Mouse (Mus musculus): ENCODE results near the gene Tbp. TPM values are rescaled to one million over a fixed set of nuclear protein-coding genes. Genes with fewer than 3 reads are reported as not detected.

The Tbp gene
- polyA plus RNA-seq, 1 experiment = 5.7 TPM

- TF ChIP-seq GATA1 (IDR thresholded peaks at IDR 0.05; ENCODE audit: low read length) = no peak
Measured at GRCm38 (mm10) chr17:15526986-15527810, 27.5 kb downstream of the Tbp start, which contains the start of gene Pdcd2. Pdcd2 (minus strand) TSS chr17:15527301.

DNA sequence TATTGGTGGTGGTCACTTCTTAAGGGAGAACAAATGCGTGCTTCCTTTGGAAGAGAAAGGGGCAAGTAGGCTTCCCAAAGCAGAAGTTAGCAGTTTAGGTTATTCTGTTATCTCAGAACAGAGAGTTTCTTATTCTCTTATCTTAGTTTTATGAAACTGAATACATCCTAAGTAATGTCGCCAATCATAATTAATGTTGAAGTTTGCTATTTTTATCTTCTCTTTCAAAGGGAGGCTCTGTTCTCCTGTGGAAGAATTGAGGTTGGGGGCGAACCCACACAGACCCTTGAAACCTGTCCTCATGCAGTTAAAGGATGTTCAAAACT is 28.1 kb downstream of the Tbp start:
- no peak for TF ChIP-seq GATA1 (IDR thresholded peaks at IDR 0.05; ENCODE audit: low read length)

GRCm38 (mm10) chr17:15528887-15529286 is 29.2 kb downstream of the Tbp start:
- no peak for TF ChIP-seq GATA1 (IDR thresholded peaks at IDR 0.05; ENCODE audit: low read length)

- no peak for TF ChIP-seq GATA1 (IDR thresholded peaks at IDR 0.05; ENCODE audit: low read length)
Measured at GRCm38 (mm10) chr17:15530141-15530540, 30.5 kb downstream of the Tbp start.

DNA sequence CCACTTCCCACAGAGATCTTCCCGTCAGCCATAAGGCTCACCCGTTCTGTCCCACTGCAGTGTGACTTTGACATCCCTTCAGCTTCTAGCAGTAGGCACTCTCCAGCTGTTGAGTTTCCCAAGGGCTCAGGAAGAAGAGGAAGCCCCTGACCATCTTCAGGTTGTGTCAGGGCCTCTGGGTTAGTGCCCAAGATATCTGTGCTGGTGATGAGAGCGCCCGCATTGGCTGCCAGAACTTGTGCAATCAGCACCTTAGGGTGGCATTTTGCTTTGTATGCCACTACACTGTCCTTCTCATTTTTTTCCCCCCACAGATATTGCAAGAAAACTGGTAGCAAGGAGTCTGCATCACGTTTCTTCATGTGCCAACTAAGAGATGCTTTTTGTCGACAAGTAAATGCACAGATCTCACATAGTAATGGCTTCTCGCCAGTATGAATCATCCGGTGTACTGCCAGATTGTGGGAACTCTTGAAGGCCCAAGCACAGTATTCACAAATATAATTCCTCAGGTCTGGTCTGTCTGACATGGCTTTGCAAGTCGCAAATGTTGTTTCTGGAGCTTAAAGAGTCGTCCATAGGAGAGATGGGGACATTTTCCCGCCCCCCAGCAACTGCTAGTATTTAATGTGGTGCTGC is 35.6 kb downstream of the Tbp start:
- no peak for TF ChIP-seq GATA1 (IDR thresholded peaks at IDR 0.05; ENCODE audit: low read length)

DNA sequence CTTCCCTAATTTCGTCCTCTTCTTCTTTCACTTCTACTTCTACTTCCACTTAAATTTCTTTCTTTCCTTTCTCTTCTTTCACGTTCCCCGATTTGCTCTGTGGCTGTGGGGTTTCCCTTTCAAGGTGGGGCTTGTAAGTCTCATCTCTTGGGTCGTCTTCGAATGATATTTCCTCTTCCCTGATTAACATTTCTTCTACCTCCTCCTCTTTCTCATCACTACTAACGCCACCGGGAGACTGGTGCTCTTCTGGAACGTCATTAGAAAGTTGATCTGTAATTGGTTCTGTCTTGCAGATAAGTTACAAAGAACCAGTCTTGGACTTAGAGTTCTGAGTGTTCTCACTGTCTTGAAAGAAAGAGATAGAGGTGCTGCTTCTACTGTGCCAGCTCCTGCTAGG is 36.3 kb downstream of the Tbp start:
- no peak for TF ChIP-seq GATA1 (IDR thresholded peaks at IDR 0.05; ENCODE audit: low read length)

DNA sequence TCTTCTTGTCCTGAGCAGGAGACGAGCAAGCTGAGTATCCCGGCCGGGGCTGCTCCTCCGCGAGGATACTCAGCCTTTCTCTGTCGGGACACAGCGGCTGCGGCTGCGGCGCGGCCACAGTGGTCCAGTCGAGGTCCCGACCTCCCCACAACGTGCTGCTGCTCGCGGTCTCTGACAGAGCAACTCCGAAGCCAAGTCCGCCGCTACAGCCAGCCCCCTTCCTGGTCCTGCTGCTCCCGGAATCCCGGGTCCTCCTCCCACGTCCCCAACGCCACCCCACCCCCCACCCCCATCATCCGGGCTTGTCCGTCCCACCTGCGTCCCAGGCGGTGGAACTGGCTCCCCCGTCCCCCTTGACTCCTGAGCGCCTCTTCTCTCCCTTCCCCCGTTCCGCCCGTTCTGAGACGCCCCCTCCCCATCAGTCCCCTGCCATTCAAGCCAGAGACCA is 36.8 kb downstream of the Tbp start:
- TF ChIP-seq GATA1 (IDR thresholded peaks at IDR 0.05; ENCODE audit: low read length) = no peak

GRCm38 (mm10) chr17:15540309-15540708 is 40.6 kb downstream of the Tbp start:
- TF ChIP-seq GATA1 (IDR thresholded peaks at IDR 0.05; ENCODE audit: low read length) = no peak

DNA sequence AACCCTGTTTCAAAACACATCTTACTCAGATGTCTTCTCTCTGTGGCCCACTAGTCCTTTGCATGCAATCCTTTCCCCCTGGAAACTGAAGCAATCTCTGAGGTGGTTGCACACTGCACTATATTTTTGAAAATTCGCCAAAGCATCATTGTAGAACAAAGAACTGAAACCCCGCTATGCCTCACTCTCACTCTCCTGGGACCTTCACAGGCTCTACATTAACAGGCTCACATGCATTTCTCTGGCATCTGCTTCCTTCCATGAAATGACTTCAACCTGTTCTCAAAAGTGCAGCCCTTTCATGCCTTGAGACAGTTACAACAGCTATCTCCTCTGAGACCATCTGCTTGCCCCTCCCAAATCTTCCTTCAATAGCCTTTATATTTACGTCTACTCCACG is 46.8 kb downstream of the Tbp start:
- no peak for TF ChIP-seq GATA1 (IDR thresholded peaks at IDR 0.05; ENCODE audit: low read length)

DNA sequence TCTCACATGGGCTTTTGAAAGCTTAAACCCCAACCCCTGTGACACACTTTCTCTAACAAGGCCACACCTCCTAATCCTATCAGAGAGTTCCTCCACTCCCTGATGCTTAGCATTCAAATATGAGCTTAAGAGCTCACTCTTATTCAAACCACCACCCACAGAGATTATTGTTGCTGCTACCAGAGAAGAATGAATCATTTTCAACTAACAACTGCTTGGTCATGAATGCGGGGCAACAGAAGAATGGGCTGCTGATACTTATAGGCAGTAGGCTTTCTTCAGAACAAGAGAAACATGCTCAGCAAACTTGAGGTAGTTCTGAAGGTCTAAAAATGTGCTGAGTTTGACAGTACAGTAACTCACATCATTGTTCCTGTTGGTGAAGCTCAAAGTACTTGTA is 50.0 kb downstream of the Tbp start:
- TF ChIP-seq GATA1 (IDR thresholded peaks at IDR 0.05; ENCODE audit: low read length) = no peak

GRCm38 (mm10) chr17:15559946-15560345 is 60.3 kb downstream of the Tbp start:
- TF ChIP-seq GATA1 (IDR thresholded peaks at IDR 0.05; ENCODE audit: low read length) = no peak

DNA sequence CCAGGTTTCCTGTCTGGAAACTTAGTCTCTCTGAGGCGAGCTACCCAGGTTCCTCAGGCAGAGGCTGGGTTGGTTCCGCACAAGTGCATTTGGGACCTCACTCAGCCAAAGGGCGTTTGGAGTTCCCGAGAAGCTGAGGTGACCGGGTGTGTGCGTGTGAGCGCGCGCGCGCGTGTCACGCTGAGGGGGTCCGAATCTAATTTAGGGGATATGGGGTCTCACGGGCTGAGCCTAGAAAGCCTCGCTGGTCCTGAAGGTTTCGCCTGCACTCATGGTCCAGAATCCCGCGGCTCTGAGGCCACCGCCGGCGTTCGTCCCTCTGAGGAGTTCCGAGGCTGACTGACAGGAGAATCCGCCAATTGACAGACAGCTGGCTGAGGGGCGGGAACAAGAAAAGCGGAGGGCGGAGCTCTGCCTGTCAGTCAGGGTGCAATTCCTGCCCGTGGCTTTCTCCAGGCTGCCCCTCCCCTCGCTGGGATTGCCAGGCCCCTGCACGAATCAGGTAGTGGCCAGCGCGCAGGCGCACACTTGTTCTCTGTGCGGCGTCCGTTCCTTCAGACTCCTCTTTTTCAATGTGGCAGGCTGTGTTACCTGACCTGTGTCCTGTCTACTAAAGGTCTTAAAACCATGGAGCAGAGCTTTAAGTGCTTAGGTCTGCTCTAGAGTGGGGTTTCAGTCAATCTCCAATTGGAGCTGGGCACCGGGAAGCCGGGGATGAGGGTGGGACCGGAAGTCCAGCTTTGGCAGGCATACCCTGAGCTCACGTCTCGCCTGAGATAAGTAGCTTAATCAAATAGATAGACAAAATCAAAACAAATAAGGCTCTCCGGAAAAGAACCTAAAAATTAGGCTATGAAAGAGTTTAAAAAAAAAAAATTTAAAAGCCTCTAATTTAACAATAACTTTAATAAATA is 64.6 kb downstream of the Tbp start, which contains the start of gene Prdm9:
Gene Prdm9 (minus strand): TSS at position 341 of the 914 bp plus-strand sequence.
- TF ChIP-seq GATA1 (IDR thresholded peaks at IDR 0.05; ENCODE audit: low read length) = no peak

DNA sequence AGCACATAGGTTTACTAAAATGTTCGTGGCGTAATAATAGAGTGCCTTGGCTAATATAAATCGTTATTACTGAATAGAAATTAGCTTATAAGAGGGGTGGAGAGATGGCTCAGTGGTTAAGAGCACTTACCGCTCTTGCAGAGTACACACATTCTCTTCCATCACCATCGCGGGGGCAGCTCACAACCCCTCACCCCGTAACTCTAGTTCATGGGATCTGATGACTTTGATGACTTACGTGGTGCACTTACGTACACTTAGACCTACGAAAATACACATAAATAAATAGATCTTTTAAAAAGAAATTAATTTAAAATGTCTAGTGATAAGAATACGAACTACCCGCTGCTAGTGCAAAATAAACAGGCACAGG is 65.2 kb downstream of the Tbp start:
- TF ChIP-seq GATA1 (IDR thresholded peaks at IDR 0.05; ENCODE audit: low read length) = no peak

DNA sequence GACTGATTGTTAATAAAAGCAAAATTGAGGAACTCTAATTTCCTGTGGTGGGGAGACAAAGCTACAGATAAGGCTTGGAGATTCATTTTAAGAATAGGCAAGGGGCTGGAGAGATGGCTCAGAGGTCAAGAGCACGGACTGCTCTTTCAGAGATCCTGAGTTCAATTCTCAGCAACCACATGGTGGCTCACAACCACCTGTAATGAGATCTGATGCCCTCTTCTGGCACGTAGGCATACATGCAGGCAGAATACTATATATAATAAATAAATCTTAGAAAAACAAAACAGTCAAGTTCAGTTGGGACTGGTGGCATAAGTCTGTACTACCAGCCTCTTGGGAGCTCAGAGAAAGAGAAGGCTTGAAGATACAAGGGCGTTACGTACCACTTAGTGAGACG is 67.2 kb downstream of the Tbp start:
- TF ChIP-seq GATA1 (IDR thresholded peaks at IDR 0.05; ENCODE audit: low read length) = no peak

- no peak for TF ChIP-seq GATA1 (IDR thresholded peaks at IDR 0.05; ENCODE audit: low read length)
Measured at GRCm38 (mm10) chr17:15575056-15575455, 75.4 kb downstream of the Tbp start.

DNA sequence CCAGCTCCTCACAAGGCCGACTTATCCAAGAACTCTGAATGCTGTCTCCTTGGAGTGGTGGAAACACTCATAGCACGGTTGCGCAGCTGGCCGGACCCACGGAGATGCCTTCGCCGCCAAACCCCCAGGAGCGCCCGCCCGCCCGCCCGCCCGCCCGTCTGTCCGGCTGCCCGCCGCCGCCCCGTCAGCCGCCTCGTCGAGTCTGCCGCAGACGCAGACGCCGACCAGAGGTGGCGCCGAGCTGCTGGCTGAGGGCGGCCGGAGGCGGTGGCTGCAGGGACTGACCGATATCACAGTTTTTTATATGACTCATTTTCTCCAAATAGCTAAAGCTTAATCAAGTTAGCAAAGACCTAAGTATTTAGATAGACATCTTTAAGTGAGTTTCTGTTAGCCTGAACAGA is 77.6 kb downstream of the Tbp start:
- TF ChIP-seq GATA1 (IDR thresholded peaks at IDR 0.05; ENCODE audit: low read length) = no peak

Other genes starting within 250 kb of the Tbp start
- gene Dll1, start 123.0 kb upstream of the Tbp start, polyA plus RNA-seq (2012) = not detected in 2 replicates
- 2.9 and 4.7 TPM in 2 replicates for gene Fam120b, start 103.7 kb upstream of the Tbp start, polyA plus RNA-seq (2012)
- 11.3 and 54.9 TPM in 2 replicates for gene Psmb1, start 137 bp upstream of the Tbp start, polyA plus RNA-seq (2012)
- 143 and 197 TPM in 2 replicates for gene Pdcd2, start 27.4 kb downstream of the Tbp start, polyA plus RNA-seq (2012)
- 0.41 and 0.63 TPM in 2 replicates for gene Prdm9, start 64.5 kb downstream of the Tbp start, polyA plus RNA-seq (2012)
- 91.2 and 118 TPM in 2 replicates for gene Chd1, start 205.1 kb downstream of the Tbp start, polyA plus RNA-seq (2012)